Mouse (Mus musculus) bone marrow, adult 2 months (tissue): ENCODE measurements around the gene Srpk1. TPM values are rescaled to one million over a fixed set of nuclear protein-coding genes. Genes with fewer than 3 reads are reported as not detected.

Experiments used
- H3K27ac ChIP-seq: fragments of 200-500 bp; 2 replicates; pipeline ENCODE4 v1.5.1; 2012; ENCODE audit warnings: low read depth, mild to moderate bottlenecking, control low read depth, inconsistent platforms, low read length; ENCODE audit not compliant: control insufficient read depth, poor library complexity, insufficient read depth
- H3K4me1 ChIP-seq: fragments of 200-500 bp; 2 replicates; pipeline ENCODE4 v1.6.1; 2011; ENCODE audit warnings: low read length; ENCODE audit not compliant: control insufficient read depth, insufficient read depth
- H3K4me3 ChIP-seq: fragments of 200-500 bp; replicated peaks from 2 replicates; pipeline ENCODE3; 2011; ENCODE audit warnings: mild to moderate bottlenecking, low read depth, low read length, control low read depth; ENCODE audit not compliant: control insufficient read depth
- CTCF ChIP-seq: fragments of 200-500 bp; IDR thresholded peaks from 2 replicates; pipeline ENCODE4 v1.5.1; 2011; ENCODE audit warnings: low read length, control low read depth; ENCODE audit not compliant: control insufficient read depth, insufficient read depth
- POLR2A ChIP-seq: fragments of 200-500 bp; IDR thresholded peaks from 2 replicates; pipeline ENCODE4 v1.6.1; 2011; ENCODE audit warnings: low read depth, mild to moderate bottlenecking, control low read depth, low read length, borderline replicate concordance; ENCODE audit not compliant: control insufficient read depth
- WGBS: fragments of 180-500 bp; shearing (Covaris S2); methylation state at CpG from one replicate; pipeline ENCODE4 v1.1.7; 2018; 5-methylcytosine and 5-hydroxymethylcytosine counted together
- polyA plus RNA-seq: library from polyadenylated mRNA; stranded (reverse); fragments of >200 nt; gene quantifications from 2 replicates; pipeline ENCODE4 v1.2.4, GENCODE M21; 2011; ENCODE audit warnings: low replicate concordance; ENCODE audit not compliant: missing spikeins, insufficient read depth, insufficient read length

The Srpk1 gene
- polyA plus RNA-seq, 1 experiment = 78.8 TPM

DNA sequence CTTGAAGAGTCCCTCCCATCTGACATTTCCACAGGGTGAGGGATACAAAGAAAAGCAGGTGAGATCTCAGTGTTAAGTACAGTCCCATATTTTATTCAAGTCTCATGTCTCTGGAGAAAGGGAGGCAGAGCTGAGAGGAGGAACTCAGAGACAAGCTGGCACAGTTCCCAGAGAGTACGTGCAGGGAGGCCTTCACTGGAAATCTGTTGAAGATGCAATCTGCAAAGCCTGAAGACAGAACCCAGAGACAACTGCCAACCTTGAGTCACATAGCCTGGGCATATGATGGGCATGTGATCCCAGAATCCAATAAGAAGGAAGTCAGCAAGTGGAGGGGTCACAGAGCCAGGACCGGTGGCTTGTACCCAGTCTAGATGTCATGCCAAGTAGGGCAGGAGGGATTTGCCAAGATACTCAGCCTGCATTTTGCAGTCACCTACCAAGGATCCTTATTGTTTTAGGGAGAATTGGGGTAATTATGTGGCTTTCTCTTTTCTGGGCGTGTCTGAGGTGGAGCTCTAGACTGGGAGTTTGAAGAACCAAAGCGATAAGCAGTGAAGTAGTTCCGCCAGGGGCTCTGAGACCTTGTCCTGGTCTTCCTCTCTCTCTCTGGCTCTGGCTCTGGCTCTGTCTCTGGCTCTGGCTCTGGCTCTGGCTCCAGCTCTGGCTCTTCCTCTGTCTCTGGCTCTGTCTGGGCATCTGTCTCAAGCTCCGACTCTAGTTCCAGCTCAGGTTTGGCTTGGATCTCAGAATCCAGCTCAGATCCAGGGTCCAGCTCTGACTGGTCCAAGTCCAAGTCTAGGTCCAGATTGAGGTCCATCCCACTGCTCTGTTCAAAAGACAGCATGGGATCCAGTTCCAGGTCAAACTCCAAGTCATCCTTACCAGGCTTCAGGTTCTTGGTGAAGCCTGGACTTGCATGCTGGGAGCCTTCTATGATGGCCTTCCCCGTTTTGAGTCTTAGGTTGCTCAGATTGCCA is 15.5 kb upstream of the Srpk1 start:
- H3K27ac ChIP-seq = no peak overlapping the region
- no peak for TF ChIP-seq POLR2A
- no peak for TF ChIP-seq CTCF
- H3K4me3 ChIP-seq = no peak overlapping the region
- H3K4me1 ChIP-seq = no peaks in the 10 kb centered on the region
- 62% methylated on average over 7 of the region's 7 CpGs for WGBS

DNA sequence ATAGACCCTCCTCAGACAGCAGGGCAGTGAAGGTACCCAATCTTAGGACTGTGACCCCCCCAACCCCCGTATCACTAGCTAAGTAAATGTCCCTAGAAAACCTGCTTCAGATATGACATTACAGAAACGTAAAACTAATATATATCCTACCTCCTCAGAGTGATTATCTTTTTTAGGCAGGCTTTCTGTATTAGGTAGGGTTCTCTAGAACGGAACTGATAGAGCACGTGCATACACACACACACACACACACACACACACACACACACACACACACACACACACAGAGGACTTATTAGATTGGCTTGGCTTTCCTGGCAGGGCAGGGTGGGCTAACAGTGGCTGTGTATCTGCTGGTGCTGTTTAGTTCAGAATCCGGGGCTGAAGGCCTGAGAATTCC is 13.3 kb upstream of the Srpk1 start:
- Histone ChIP-seq H3K4me3 (no peak overlapping the region), H3K27ac (no peak overlapping the region), H3K4me1 (no peaks in the 10 kb centered on the region)
- TF ChIP-seq POLR2A (no peak), CTCF (no peak)
- 64% methylated on average over 5 of the region's 5 CpGs for WGBS

DNA sequence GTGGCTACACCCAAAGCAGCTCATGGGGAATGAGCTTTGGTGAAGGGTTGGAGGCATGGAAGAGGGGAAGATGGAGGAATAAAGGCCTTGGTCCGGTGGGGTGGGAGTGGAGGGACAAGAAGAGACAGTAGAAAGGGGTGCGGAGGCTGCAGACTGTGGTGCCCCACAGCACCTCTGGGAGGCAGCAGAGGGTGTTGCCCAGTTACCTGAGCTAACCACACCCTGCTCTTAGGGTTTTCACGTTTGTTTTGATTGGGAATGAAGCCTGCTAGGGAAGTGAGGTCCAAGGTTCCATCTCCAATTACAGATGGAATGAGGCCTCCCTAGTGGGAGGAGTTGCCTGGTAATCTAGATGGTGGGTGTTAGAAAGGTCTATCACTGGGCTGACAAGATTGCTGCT is 6.6 kb upstream of the Srpk1 start:
- Histone ChIP-seq H3K27ac (no peak overlapping the region), H3K4me1 (no peaks in the 10 kb centered on the region), H3K4me3 (no peak overlapping the region)
- TF ChIP-seq POLR2A (no peak), CTCF (no peak)
- 61% methylated on average over 3 of the region's 3 CpGs for WGBS

DNA sequence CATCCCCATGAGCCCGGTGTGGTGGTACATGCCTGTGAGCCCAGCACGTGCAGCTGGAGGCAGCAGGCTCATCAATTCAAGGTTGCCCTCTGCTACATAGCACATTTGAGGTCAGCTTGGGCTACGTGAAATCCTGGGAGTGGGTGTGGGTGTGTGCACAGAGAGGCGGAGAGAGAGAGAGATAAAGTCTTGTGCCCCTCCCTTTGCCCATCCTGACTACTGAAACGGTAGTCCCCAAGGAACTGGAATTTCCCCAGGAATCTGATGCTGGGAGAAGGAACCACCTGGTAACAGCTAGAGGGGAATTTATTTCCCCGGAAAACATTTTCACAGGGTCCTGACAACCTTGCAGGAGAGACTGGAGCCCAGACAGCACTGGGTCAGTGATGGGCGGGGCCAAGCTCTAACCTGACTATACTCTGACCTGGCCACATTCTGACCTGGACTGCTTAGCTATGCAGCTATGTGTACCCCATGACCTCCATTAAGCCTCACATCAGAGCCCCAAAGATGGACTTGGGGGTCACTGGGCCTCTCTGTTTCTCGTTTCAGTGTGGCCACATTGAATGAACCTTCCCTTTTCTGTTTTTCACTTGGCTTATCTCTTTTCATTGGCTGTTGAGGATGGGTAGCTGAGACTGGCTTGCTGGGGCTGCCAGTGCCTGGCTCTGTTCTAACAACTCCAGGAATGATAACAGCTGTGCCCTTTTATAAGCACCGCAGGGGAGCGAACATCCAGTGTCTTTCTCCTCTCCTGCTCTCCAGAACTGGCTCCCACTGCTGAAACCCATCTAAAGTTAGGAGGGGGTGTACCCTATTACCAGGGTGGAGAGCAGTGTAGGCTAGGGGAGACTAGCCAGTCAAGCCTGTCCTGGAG is 6.0 kb upstream of the Srpk1 start:
- H3K4me3 ChIP-seq = no peak overlapping the region
- TF ChIP-seq POLR2A (no peak), CTCF (no peak)
- no peak overlapping the region for H3K27ac ChIP-seq
- WGBS = 69% methylated on average over 10 of the region's 10 CpGs
- no peaks in the 10 kb centered on the region for H3K4me1 ChIP-seq

DNA sequence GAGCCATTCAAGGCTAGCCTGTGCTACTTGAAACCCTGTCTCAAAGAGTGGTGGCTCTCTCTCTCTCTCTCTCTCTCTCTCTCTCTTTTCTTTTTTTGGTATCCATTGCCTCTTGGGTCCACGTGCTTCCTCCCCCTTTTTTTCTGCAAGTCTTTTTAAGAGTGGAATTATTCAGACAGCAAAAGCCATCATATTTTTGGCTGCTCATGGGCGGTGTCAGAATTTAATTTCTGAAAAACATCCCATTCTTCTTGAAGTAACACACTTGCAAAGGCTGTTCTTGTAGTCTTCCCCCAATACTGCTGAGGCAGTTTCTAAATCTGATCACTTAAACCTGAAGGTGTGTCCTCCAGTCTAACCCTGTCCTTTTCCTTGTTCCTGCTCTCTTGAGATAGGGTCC is 4.4 kb upstream of the Srpk1 start:
- WGBS = 83% methylated on average over 2 of the region's 2 CpGs
- Histone ChIP-seq H3K4me3 (no peak overlapping the region), H3K4me1 (no peaks in the 10 kb centered on the region), H3K27ac (no peak overlapping the region)
- TF ChIP-seq POLR2A = no peak
- no peak for TF ChIP-seq CTCF

DNA sequence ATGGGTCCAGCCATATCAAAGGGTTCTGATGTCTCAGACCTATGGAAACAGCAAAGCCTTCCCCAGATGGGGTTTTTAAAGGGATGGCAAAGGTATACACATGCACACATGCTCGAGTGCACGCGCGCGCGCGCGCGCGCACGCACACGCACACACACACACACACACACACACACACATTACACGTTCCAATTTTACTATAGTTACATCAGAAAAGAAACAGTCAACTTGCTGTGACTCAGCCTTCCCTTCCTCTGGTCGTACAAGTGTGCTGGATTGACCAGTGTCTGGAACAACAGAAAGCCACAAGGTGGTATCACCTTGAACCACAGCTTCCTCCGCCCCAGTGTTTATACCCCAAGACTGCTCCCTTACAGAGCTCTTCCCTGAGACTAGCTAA is 2.8 kb upstream of the Srpk1 start:
- Histone ChIP-seq H3K4me1 (no peaks in the 10 kb centered on the region; the same call in 1 of the 2 replicates), H3K4me3 (no peak overlapping the region), H3K27ac (no peak overlapping the region)
- TF ChIP-seq POLR2A (no peak), CTCF (no peak)
- 10% methylated on average over 15 of the region's 15 CpGs for WGBS

DNA sequence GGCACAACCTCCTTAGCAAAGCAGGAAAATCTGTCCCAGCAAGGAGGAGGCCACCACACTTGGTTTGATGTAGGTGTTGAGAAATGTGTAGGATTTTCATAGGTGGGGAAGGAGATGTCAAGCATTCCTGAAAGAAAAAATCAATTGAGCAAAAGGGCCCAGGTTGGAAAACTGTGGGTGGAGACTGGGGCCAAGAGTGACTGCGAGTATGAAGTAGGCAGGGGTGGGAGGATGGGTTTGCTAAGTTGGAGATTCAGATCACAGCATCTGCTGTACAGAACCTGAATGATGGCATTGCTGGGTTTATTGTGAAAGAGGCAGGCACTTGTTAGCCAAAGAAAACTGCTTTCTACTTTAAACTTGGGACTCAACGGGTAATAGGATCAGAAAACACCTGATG is 2.3 kb upstream of the Srpk1 start:
- WGBS = 30% methylated on average over 2 of the region's 2 CpGs
- Histone ChIP-seq H3K4me1 (no peaks in the 10 kb centered on the region; the same call in 1 of the 2 replicates), H3K27ac (no peak overlapping the region), H3K4me3 (no peak overlapping the region)
- TF ChIP-seq CTCF (no peak), POLR2A (no peak)
